Mouse (Mus musculus) midbrain, postnatal 0 days (tissue): Measurements from ENCODE around the gene Dnajc8. TPM values are rescaled to one million over a fixed set of nuclear protein-coding genes. Genes with fewer than 3 reads are reported as not detected.
"Not testable (repeated sequence)": the region's sequence is repeated elsewhere in the genome, so short reads cannot be mapped to it uniquely, and the experiment has no call there.

ENCODE experiments used
- ATAC-seq: fragments of 200-750 bp; cut with Nextera tagmentation; 2 replicates; pipeline ENCODE4 v1.8.0; 2017; ENCODE audit warnings: moderate number of reproducible peaks, mild to moderate bottlenecking, moderate TSS enrichment, moderate library complexity; ENCODE audit not compliant: low FRiP score
- DNase-seq: peaks from one replicate; pipeline ENCODE4 v3.0.0-alpha.2; 2015; ENCODE audit warnings: low spot score
- H3K27ac ChIP-seq: fragments of 300-500 bp; sonication (generic); 2 replicates; pipeline ENCODE4 v1.5.1; 2014; ENCODE audit warnings: low read depth, mild to moderate bottlenecking, low read length, mixed read lengths
- H3K27me3 ChIP-seq: fragments of 300-500 bp; sonication (generic); 2 replicates; pipeline ENCODE4 v1.6.1; 2014; ENCODE audit warnings: low read length, control low read depth, mixed read lengths; ENCODE audit not compliant: insufficient read depth
- H3K36me3 ChIP-seq: fragments of 300-500 bp; sonication (generic); 2 replicates; pipeline ENCODE4 v1.6.1; 2014; ENCODE audit warnings: low read length, control low read depth, mixed read lengths; ENCODE audit not compliant: insufficient read depth
- H3K4me1 ChIP-seq: fragments of 300-500 bp; sonication (generic); 2 replicates; pipeline ENCODE4 v1.6.1; 2014; ENCODE audit warnings: mild to moderate bottlenecking, control low read depth, antibody characterized with exemption, low read length, mixed read lengths; ENCODE audit not compliant: insufficient read depth
- H3K4me2 ChIP-seq: fragments of 300-500 bp; sonication (generic); 2 replicates; pipeline ENCODE4 v1.6.1; 2014; ENCODE audit warnings: low read depth, mild to moderate bottlenecking, low read length, mixed read lengths; ENCODE audit not compliant: poor library complexity, severe bottlenecking
- H3K4me3 ChIP-seq: fragments of 300-500 bp; sonication (generic); 2 replicates; pipeline ENCODE4 v1.5.1; 2014; ENCODE audit warnings: low read depth, mild to moderate bottlenecking, low read length, moderate library complexity
- H3K9ac ChIP-seq: fragments of 300-500 bp; sonication (generic); replicated peaks from 2 replicates; pipeline ENCODE4 v1.6.1; 2014; ENCODE audit warnings: mild to moderate bottlenecking, low read length, moderate library complexity, mixed read lengths; ENCODE audit not compliant: poor library complexity, severe bottlenecking
- H3K9me3 ChIP-seq: fragments of 300-500 bp; sonication (generic); 2 replicates; pipeline ENCODE4 v1.6.1; 2016; ENCODE audit warnings: low read length, control low read depth
- CTCF ChIP-seq: IDR thresholded peaks from 2 replicates; pipeline ENCODE4 v1.5.1; 2016; ENCODE audit warnings: antibody characterized with exemption, mild to moderate bottlenecking
- WGBS: fragments of 180-500 bp; shearing (Covaris S2); extraction: QIAGEN DNeasy Blood & Tissue Kit; methylation state at CpG from one replicate; pipeline ENCODE4 v1.1.7; 2014; 5-methylcytosine and 5-hydroxymethylcytosine counted together
- polyA plus RNA-seq: library from polyadenylated mRNA; unstranded; fragments of >200 nt; fragmentation: Nextera tagmentation; extraction: Ambion mirVana; gene quantifications from 2 replicates; pipeline ENCODE4 v1.2.1, GENCODE M21; 2015
- total RNA-seq: library from RNA; depleted of rRNA; stranded (reverse); fragments of >200 nt; gene quantifications from 2 replicates; pipeline ENCODE4 v1.2.3, GENCODE M21; 2014

The Dnajc8 gene
- total and polyA plus RNA-seq, 2 experiments from 2014 or later: 101 to 168 TPM

DNA sequence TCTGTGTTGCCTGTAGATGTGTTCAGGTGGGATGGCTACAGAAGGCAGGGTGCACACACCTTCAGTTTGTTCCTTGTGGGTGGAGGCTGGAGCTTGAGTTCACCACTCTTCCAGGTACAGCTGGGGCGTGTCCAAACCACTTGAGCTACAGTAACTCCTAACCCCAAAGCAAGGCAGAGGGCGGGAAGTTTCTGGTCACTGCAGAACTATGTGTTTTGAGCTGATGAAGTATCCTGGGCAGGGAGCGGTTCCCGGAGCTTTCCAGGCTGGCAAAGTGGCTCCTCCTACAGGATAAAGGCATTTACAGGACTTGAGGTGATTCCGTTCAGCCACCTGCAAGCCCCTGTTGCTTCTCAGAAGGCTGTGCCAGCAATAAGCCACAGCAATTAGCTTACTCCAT is 18.9 kb downstream of the Dnajc8 start:
- no peak overlapping the region for H3K4me3 ChIP-seq
- DNase-seq (no peak), ATAC-seq (no peak)
- H3K36me3 ChIP-seq: peaks cover 38% of the 10 kb centered on the region
- H3K4me1 ChIP-seq: no peaks in the 10 kb centered on the region
- no peak for TF ChIP-seq CTCF
- H3K27ac ChIP-seq: no peak overlapping the region
- 74% methylated on average over 5 of the region's 5 CpGs for WGBS
- no peak overlapping the region for H3K4me2 ChIP-seq
- H3K9ac ChIP-seq: no peak overlapping the region
- no peaks in the 10 kb centered on the region for H3K27me3 ChIP-seq
- H3K9me3 ChIP-seq: no peaks in the 10 kb centered on the region

DNA sequence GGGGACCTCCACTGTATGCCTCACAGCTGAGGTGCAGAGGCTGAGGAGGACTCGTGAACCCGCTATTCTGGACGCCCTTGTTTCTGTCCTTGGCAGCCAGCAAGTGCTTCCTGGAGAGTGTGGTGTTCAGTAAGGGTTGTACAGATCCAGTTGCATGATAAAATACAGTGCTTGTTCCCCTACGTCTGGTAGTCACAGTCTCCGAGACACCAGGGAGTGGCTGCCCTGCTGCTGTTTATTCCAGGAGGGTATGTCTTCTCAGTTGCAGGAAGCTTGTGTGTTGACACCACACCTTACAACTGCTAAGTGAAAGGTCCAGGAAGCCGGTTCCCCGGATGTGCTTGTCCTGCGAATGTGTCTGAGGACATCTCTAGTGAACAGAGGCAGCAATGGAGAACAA is 19.3 kb downstream of the Dnajc8 start:
- H3K36me3 ChIP-seq: peaks cover 34% of the 10 kb centered on the region
- H3K4me1 ChIP-seq: no peaks in the 10 kb centered on the region
- ATAC-seq (no peak), DNase-seq (no peak)
- H3K9ac ChIP-seq: no peak overlapping the region
- H3K27me3 ChIP-seq: no peaks in the 10 kb centered on the region
- WGBS: 82% methylated on average over 8 of the region's 8 CpGs
- TF ChIP-seq CTCF: no peak
- H3K9me3 ChIP-seq: no peaks in the 10 kb centered on the region
- no peak overlapping the region for H3K27ac ChIP-seq
- H3K4me3 ChIP-seq: no peak overlapping the region
- H3K4me2 ChIP-seq: no peak overlapping the region

DNA sequence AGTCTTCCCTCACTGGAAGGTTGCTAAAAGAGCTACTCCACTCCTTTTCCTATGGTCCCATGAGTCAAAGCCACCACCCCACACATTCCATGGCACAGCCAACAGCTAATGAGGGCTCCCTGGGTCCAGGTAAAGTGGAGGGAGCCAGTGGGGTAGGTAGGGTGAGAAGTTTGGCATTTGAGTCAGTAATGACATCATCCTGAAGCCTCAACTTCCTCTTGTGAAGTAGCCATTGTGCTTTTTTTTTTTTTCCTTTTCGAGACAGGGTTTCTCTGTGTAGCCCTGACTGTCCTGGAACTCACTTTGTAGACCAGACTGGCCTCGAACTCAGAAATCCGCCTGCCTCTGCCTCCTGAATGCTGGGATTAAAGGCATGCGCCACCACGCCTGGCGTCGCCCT is 20.2 kb downstream of the Dnajc8 start:
- H3K4me1 ChIP-seq, H3K9ac ChIP-seq, H3K9me3 ChIP-seq, DNase-seq, H3K27ac ChIP-seq, H3K4me2 ChIP-seq, H3K4me3 ChIP-seq, H3K27me3 ChIP-seq, ATAC-seq: not testable (repeated sequence)
- peaks cover 28% of the 10 kb centered on the region for H3K36me3 ChIP-seq
- WGBS: 94% methylated on average over 7 of the region's 7 CpGs

DNA sequence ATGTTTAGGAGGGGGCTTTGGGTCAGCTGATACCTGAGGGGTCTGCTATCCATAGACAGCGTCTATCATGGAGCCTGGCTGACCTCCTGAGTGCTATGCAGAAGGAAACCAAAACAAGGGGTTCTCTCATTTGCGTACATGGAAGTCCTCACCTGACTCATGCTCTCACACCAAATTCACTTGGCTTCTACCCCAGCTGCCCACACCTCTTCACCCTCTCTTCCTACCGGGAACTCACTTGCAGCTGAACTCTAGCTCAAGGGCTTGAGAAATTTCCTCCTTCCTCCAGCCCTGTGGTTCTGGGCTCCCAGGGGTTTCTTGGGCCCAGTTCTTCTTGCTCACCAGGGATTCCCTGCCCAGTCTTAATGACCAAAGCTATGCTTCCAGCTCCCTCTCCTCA is 27.9 kb downstream of the Dnajc8 start:
- ATAC-seq: no peak
- Histone ChIP-seq H3K9ac (no peak overlapping the region), H3K36me3 (no peaks in the 10 kb centered on the region), H3K27me3 (no peaks in the 10 kb centered on the region), H3K9me3 (no peaks in the 10 kb centered on the region), H3K27ac (no peak overlapping the region), H3K4me3 (no peak overlapping the region), H3K4me1 (no peaks in the 10 kb centered on the region), H3K4me2 (no peak overlapping the region)
- no peak for TF ChIP-seq CTCF
- 84% methylated on average over 3 of the region's 3 CpGs for whole genome bisulfite sequencing
- DNase-seq: no peak

DNA sequence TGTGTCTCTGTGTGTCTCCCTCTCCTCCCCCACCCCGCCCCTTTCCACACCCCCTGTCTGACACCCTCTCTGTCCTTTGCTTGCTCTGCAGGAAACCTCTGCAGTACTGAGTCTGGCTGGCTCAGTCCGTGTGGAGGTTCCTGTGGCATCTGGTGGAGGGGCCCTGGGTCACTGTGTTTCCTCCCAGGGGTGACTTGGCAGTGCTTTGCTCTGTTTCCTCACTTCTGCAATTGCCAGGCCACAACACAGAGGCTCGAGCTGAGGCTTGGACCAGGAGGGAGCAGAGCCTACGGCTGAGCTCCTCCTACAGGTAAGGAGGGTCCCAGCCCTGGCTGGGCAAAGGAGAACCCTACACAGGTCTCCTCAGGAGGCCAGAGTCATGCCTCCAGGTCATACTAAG is 28.6 kb downstream of the Dnajc8 start, which contains the start of gene Ptafr:
Ptafr (plus strand) TSS at position 103 of the 400 bp plus-strand sequence.
- Histone ChIP-seq H3K9me3 (no peaks in the 10 kb centered on the region), H3K4me1 (no peaks in the 10 kb centered on the region), H3K4me3 (no peak within 1 kb of the TSS), H3K27ac (no peak within 1 kb of the TSS), H3K36me3 (no peaks in the 10 kb centered on the region), H3K9ac (no peak within 1 kb of the TSS), H3K27me3 (no peaks in the 10 kb centered on the region), H3K4me2 (no peak within 1 kb of the TSS)
- ATAC-seq: no peak
- WGBS: 44% methylated on average over 4 of the region's 4 CpGs
- no peak for TF ChIP-seq CTCF
- no peak for DNase-seq

DNA sequence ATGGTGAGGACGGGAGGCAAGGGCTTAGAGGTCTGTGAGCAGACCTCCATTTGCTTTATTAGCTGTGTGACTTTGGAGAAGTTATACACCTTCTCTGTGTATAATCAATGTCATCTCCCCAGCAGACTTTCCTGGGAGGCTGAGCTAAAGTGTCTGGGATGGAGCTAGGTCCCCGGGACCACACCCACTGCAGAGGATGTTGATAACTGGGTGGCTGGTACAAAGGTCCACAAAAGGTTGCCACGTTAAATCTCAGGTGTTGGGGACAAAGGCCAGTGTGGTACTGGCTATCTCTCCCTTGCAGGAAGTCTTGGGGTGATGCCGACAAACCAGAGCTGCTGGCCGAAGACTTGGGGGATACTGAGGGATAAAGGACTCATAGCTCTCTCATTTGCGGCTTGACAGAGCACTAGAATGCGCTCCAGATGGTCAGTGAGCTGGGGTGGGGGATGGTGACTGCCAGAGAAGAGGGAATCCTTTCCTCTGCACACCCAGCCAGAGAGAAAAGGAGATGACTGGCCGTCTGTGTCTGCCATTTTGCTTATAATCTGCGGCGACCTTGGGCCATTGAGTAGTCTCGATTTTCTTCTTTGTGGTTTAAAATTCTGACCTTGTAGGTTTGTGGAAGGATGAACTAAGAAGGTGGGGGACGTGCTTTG is 29.9 kb downstream of the Dnajc8 start:
- no peak overlapping the region for H3K4me2 ChIP-seq
- H3K9me3 ChIP-seq: no peaks in the 10 kb centered on the region
- TF ChIP-seq CTCF: no peak
- no peaks in the 10 kb centered on the region for H3K27me3 ChIP-seq
- no peaks in the 10 kb centered on the region for H3K36me3 ChIP-seq
- no peak overlapping the region for H3K27ac ChIP-seq
- no peaks in the 10 kb centered on the region for H3K4me1 ChIP-seq
- DNase-seq: no peak
- ATAC-seq: no peak
- no peak overlapping the region for H3K9ac ChIP-seq
- H3K4me3 ChIP-seq: no peak overlapping the region
- WGBS: 75% methylated on average over 12 of the region's 12 CpGs
